Mouse (Mus musculus) MEL (cell line): ENCODE results near the gene Gm20521. TPM values are rescaled to one million over a fixed set of nuclear protein-coding genes. Genes with fewer than 3 reads are reported as not detected.

Experiments used
- DNase-seq: peaks from one replicate; pipeline ENCODE4 v3.0.0; 2011; ENCODE audit warnings: low read depth, low spot score
- H3K27ac ChIP-seq: 2 replicates; pipeline ENCODE4 v1.5.1; 2012; ENCODE audit warnings: low read depth, mild to moderate bottlenecking, control low read depth, low read length, moderate library complexity; ENCODE audit not compliant: control insufficient read depth
- H3K27me3 ChIP-seq, 2 experiments: fragments of 150-350 bp in 1 of 2; sonication (generic) in 1 of 2; 2 replicates each; pipeline ENCODE4 v1.6.1; 2012; ENCODE audit warnings: low read length in 2 of 2, mild to moderate bottlenecking in 2 of 2, improper control_type of control experiment in 1 of 2, moderate library complexity in 1 of 2; ENCODE audit not compliant: insufficient read depth in 2 of 2, control insufficient read depth in 1 of 2
- H3K36me3 ChIP-seq, 2 experiments: 2 replicates each; pipeline ENCODE4 v1.6.1; 2012 to 2014; ENCODE audit warnings: low read length in 2 of 2, improper control_type of control experiment in 1 of 2, inconsistent platforms in 1 of 2, mild to moderate bottlenecking in 1 of 2; ENCODE audit not compliant: insufficient read depth in 2 of 2, control insufficient read depth in 1 of 2
- H3K4me1 ChIP-seq, 2 experiments: fragments of 150-350 bp in 1 of 2; sonication (generic) in 1 of 2; 2 replicates each; pipeline ENCODE4 v1.6.1; 2012; ENCODE audit warnings: low read length in 2 of 2, improper control_type of control experiment in 1 of 2, mild to moderate bottlenecking in 1 of 2; ENCODE audit not compliant: insufficient read depth in 2 of 2, control insufficient read depth in 1 of 2
- H3K4me3 ChIP-seq, 2 experiments: fragments of 150-350 bp in 1 of 2; sonication (generic) in 1 of 2; 2 replicates each; pipeline ENCODE4 v1.5.1; 2012; ENCODE audit warnings: low read depth in 2 of 2, low read length in 2 of 2, mild to moderate bottlenecking in 2 of 2, moderate library complexity in 2 of 2, control low read depth in 1 of 2, improper control_type of control experiment in 1 of 2; ENCODE audit not compliant: control insufficient read depth in 1 of 2, insufficient read depth in 1 of 2
- H3K79me2 ChIP-seq: 2 replicates; pipeline ENCODE4 v1.6.1; 2012; ENCODE audit warnings: mild to moderate bottlenecking, low read length, moderate library complexity; ENCODE audit not compliant: control insufficient read depth, poor library complexity, insufficient read depth
- H3K9ac ChIP-seq: 2 replicates; pipeline ENCODE4 v1.6.1; 2012; ENCODE audit warnings: low read depth, mild to moderate bottlenecking, control low read depth, low read length, moderate library complexity; ENCODE audit not compliant: control insufficient read depth, poor library complexity, severe bottlenecking
- H3K9me3 ChIP-seq: fragments of 150-350 bp; sonication (generic); replicated peaks from 2 replicates; pipeline ENCODE4 v1.6.1; 2012; ENCODE audit warnings: mild to moderate bottlenecking, low read length, improper control_type of control experiment, moderate library complexity; ENCODE audit not compliant: insufficient read depth
- CHD1 ChIP-seq: IDR thresholded peaks from 2 replicates; pipeline ENCODE4 v1.6.1; 2012; ENCODE audit warnings: low read depth, mild to moderate bottlenecking, inconsistent platforms, low read length, improper control_type of control experiment
- CHD2 ChIP-seq: IDR thresholded peaks from 2 replicates; pipeline ENCODE4 v1.6.1; 2011; ENCODE audit warnings: low read length, improper control_type of control experiment
- ELF1 ChIP-seq: IDR thresholded peaks from 2 replicates; pipeline ENCODE4 v1.6.1; 2014; ENCODE audit warnings: low read depth, mild to moderate bottlenecking, inconsistent platforms, low read length, improper control_type of control experiment, moderate library complexity
- EP300 ChIP-seq, 2 experiments: IDR thresholded peaks; 2 replicates each; pipeline ENCODE4 v1.6.1; 2011; ENCODE audit warnings: improper control_type of control experiment in 2 of 2, low read length in 2 of 2, low read depth in 1 of 2, mild to moderate bottlenecking in 1 of 2
- JUND ChIP-seq: IDR thresholded peaks from 2 replicates; pipeline ENCODE4 v1.6.1; 2011; ENCODE audit warnings: low read depth, mild to moderate bottlenecking, improper control_type of control experiment, low read length
- KAT2A ChIP-seq: conservative IDR thresholded peaks from 2 replicates; pipeline ENCODE4 v1.6.1; 2012; ENCODE audit warnings: low read depth, low read length, improper control_type of control experiment, inconsistent platforms
- MEF2A ChIP-seq: IDR thresholded peaks from 2 replicates; pipeline ENCODE4 v1.6.1; 2014; ENCODE audit warnings: low read depth, mild to moderate bottlenecking, inconsistent platforms, low read length, improper control_type of control experiment; ENCODE audit not compliant: poor library complexity, insufficient replicate concordance, severe bottlenecking; ENCODE audit errors: extremely low read depth
- MYB ChIP-seq: IDR thresholded peaks from 2 replicates; pipeline ENCODE4 v1.6.1; 2011; ENCODE audit warnings: mild to moderate bottlenecking, low read depth, low read length, improper control_type of control experiment
- NRF1 ChIP-seq: IDR thresholded peaks from 2 replicates; pipeline ENCODE4 v1.6.1; 2014; ENCODE audit warnings: low read depth, mild to moderate bottlenecking, inconsistent platforms, low read length, improper control_type of control experiment, moderate library complexity; ENCODE audit not compliant: poor library complexity, insufficient read depth, severe bottlenecking
- POLR2AphosphoS2 ChIP-seq: IDR thresholded peaks from 2 replicates; pipeline ENCODE4 v1.6.1; 2011; ENCODE audit warnings: low read length, improper control_type of control experiment
- POLR2AphosphoS5 ChIP-seq: IDR thresholded peaks from 2 replicates; pipeline ENCODE4 v1.6.1; 2012; ENCODE audit warnings: low read depth, borderline replicate concordance, mild to moderate bottlenecking, inconsistent platforms, low read length, moderate library complexity, mixed read lengths
- SIN3A ChIP-seq: IDR thresholded peaks from 2 replicates; pipeline ENCODE4 v1.6.1; 2012; ENCODE audit warnings: low read length, improper control_type of control experiment, inconsistent platforms
- SMC3 ChIP-seq: IDR thresholded peaks from 2 replicates; pipeline ENCODE4 v1.6.1; 2011; ENCODE audit warnings: low read depth, low read length, improper control_type of control experiment
- TAL1 ChIP-seq: IDR thresholded peaks from 2 replicates; pipeline ENCODE4 v1.6.1; 2012; ENCODE audit warnings: mild to moderate bottlenecking, inconsistent platforms, low read length, moderate library complexity, mixed read lengths
- TCF12 ChIP-seq: IDR thresholded peaks from 2 replicates; pipeline ENCODE4 v1.6.1; 2014; ENCODE audit warnings: low read depth, mild to moderate bottlenecking, inconsistent platforms, low read length, improper control_type of control experiment, moderate library complexity
- UBTF ChIP-seq: IDR thresholded peaks from 2 replicates; pipeline ENCODE4 v1.6.1; 2012; ENCODE audit warnings: low read depth, mild to moderate bottlenecking, inconsistent platforms, low read length, improper control_type of control experiment, moderate library complexity, borderline replicate concordance; ENCODE audit not compliant: insufficient read depth
- ZC3H11A ChIP-seq: IDR thresholded peaks from 2 replicates; pipeline ENCODE4 v1.6.1; 2012; ENCODE audit warnings: low read depth, mild to moderate bottlenecking, inconsistent platforms, low read length, improper control_type of control experiment
- ZKSCAN1 ChIP-seq: IDR thresholded peaks from 2 replicates; pipeline ENCODE4 v1.6.1; 2012; ENCODE audit warnings: low read depth, mild to moderate bottlenecking, inconsistent platforms, low read length, improper control_type of control experiment, moderate library complexity
- ZMIZ1 ChIP-seq: IDR thresholded peaks from 2 replicates; pipeline ENCODE4 v1.6.1; 2012; ENCODE audit warnings: low read depth, mild to moderate bottlenecking, inconsistent platforms, low read length, improper control_type of control experiment, moderate library complexity
- polyA plus RNA-seq, 2 experiments: library from polyadenylated mRNA; stranded (reverse) in 1 of 2; unstranded in 1 of 2; fragments of >175 nt in 1 of 2; fragments of >200 nt in 1 of 2; gene quantifications; 2 replicates each; pipeline versions ENCODE4 v1.2.1 to v1.2.4; 2012; ENCODE audit warnings: low replicate concordance in 2 of 2, low read depth in 1 of 2; ENCODE audit not compliant: insufficient read length in 2 of 2, insufficient read depth in 1 of 2, missing spikeins in 1 of 2
- total RNA-seq: library from RNA; depleted of rRNA; stranded (reverse); fragments of 300-350 nt; gene quantifications from 2 replicates; pipeline ENCODE4 v1.2.3, GENCODE M21; 2012

The Gm20521 gene
- total and polyA plus RNA-seq, 3 experiments: 0.58 to 3.4 TPM; not detected in 1

GRCm38 (mm10) chr14:54855726-54856125 lies 27.5 kb upstream of the Gm20521 start:
- no peak for DNase-seq
- H3K9ac ChIP-seq: no peak overlapping the region
- H3K27me3 ChIP-seq: no peaks in the 10 kb centered on the region
- H3K36me3 ChIP-seq: peaks cover 0 to 11% of the 10 kb centered on the region in 2 experiments; a peak in 2 of 4 replicates
- H3K27ac ChIP-seq: no peak overlapping the region
- H3K4me3 ChIP-seq: no peak overlapping the region
- TF ChIP-seq POLR2AphosphoS5 (no peak), ZMIZ1 (no peak)
- no peaks in the 10 kb centered on the region for H3K9me3 ChIP-seq
- H3K4me1 ChIP-seq: peaks cover 0 to 16% of the 10 kb centered on the region in 2 experiments; a peak in 2 of 4 replicates
- no peaks in the 10 kb centered on the region for H3K79me2 ChIP-seq

DNA sequence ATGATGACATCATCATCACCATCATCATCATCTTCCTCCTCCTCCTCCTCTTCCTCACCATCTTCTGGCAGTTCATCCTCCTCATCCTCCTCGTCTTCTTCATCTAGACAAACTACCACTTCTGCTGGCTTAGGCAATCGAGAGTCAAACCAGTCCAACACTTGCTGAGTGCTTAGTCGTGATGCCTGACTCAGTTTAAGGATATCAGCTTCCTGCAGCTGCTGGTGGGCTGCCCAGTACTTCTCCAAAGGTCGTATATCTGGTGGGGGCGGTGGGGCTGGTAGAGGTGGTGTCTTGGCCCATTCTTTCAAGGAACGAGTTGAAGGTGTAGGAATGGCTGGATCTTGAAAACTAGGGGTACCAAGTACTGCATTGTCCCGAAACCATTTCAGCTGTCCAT lies 26.5 kb upstream of the Gm20521 start:
- DNase-seq: peak; percentile 62
- TF ChIP-seq CHD1: no peak
- TF ChIP-seq TAL1: peak; percentile 79
- TF ChIP-seq EP300 (IDR thresholded peaks at IDR 0.05; ENCODE audit: low read depth in 1 of 2, low read length in 2 of 2): peak; percentile 23 to 55; a peak in 2 of 4 replicates
- 0 out of 2 replicates have a peak, but pooled peaks have one; percentile 20 for TF ChIP-seq TCF12
- no peak for TF ChIP-seq ELF1
- no peak for TF ChIP-seq ZC3H11A
- TF ChIP-seq CHD2: no peak
- H3K27me3 ChIP-seq: no peaks in the 10 kb centered on the region
- peaks cover 0 to 16% of the 10 kb centered on the region in 2 experiments; a peak in 2 of 4 replicates for H3K4me1 ChIP-seq
- H3K79me2 ChIP-seq: no peaks in the 10 kb centered on the region
- no peaks in the 10 kb centered on the region for H3K9me3 ChIP-seq
- H3K9ac ChIP-seq: no peak overlapping the region
- H3K36me3 ChIP-seq: peaks cover 0 to 11% of the 10 kb centered on the region in 2 experiments; a peak in 2 of 4 replicates
- no peak overlapping the region for H3K4me3 ChIP-seq
- H3K27ac ChIP-seq: no peak overlapping the region; the same call in 1 of the 2 replicates

GRCm38 (mm10) chr14:54857891-54858290 lies 25.4 kb upstream of the Gm20521 start:
- Histone ChIP-seq H3K27ac (no peak overlapping the region), H3K9ac (no peak overlapping the region)
- no peak for TF ChIP-seq MEF2A
- no peak for TF ChIP-seq ELF1
- no peak for TF ChIP-seq KAT2A
- TF ChIP-seq JUND: no peak
- no peak for TF ChIP-seq SMC3
- no peak for TF ChIP-seq CHD2
- TF ChIP-seq NRF1: no peak
- TF ChIP-seq POLR2AphosphoS2: no peak
- no peak for TF ChIP-seq UBTF
- no peak for TF ChIP-seq ZC3H11A
- TF ChIP-seq MYB: no peak
- no peak for TF ChIP-seq SIN3A
- TF ChIP-seq ZKSCAN1: no peak
- TF ChIP-seq, all 39 proteins: peak for 0
- DNase-seq: peak; percentile 25
- Histone ChIP-seq H3K4me1 (peaks cover 0 to 16% of the 10 kb centered on the region in 2 experiments; a peak in 2 of 4 replicates), H3K4me3 (no peak overlapping the region), H3K9me3 (no peaks in the 10 kb centered on the region), H3K36me3 (peaks cover 0 to 11% of the 10 kb centered on the region in 2 experiments; a peak in 2 of 4 replicates), H3K27me3 (no peaks in the 10 kb centered on the region), H3K79me2 (no peaks in the 10 kb centered on the region)
